Comparison of ENCODE assay signal across 9 mouse cellular contexts in the genomic region with DNA sequence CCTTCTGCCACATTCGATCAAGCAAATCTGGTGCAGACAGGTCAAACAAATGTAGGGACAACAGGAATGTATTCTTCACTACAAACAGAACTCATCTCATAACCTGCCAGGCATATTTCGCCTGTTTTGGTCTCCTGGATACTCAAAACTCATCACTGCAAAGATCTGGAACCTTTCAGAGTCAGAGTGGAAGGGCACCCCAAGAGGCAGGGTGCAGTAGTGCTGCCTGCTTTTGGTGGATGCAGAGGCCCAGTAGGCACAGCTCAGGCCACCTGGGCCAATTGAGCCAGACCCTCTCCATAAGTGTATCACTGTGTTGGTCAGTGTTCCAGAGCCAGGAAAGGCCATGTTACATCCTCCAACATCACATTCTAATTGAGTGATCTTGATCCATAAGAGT.
DNase-seq lines count a peak whose midpoint lies in the region; ATAC-seq and TF ChIP-seq lines count a peak whose summit lies in the region.
"Had no signal": no experiment of that assay in that cellular context is flagged by ENCODE, and none has a peak within 500 bp of the region (broad histone marks: within the 10 kb centered on the region; RNA-seq: fewer than 3 reads in every experiment).

No protein-coding gene starts in this region.

- no peak overlapping the region for H3K9ac ChIP-seq in liver, postnatal 0 days (replicated peaks)
- H3K9ac ChIP-seq in liver, embryonic 11.5 days (ENCODE audit: low read depth, low read length) = no peak overlapping the region
- H3K9ac ChIP-seq: neural tube, embryonic 13.5 days had no signal

- TF ChIP-seq POLR2A in cortical plate, adult 2 months (IDR thresholded peaks at IDR 0.05; ENCODE audit: extremely low read depth, insufficient read depth, low read length) = no peak

- TF ChIP-seq EP300 in liver, postnatal 0 days (IDR thresholded peaks at IDR 0.05; ENCODE audit: low read depth) = no peak

- H3K9me3 ChIP-seq in liver, postnatal 0 days (ENCODE audit: low read length) = no peaks in the 10 kb centered on the region
- no peaks in the 10 kb centered on the region for H3K9me3 ChIP-seq in liver, embryonic 11.5 days (ENCODE audit: control insufficient read depth, low read length)
- H3K9me3 ChIP-seq: neural tube, embryonic 13.5 days had no signal

- H3K4me1 ChIP-seq in liver, postnatal 0 days (ENCODE audit: insufficient read depth) = peaks cover 34% of the 10 kb centered on the region
- peaks cover 5% of the 10 kb centered on the region for H3K4me1 ChIP-seq in liver, embryonic 11.5 days (replicated peaks; ENCODE audit: control insufficient read depth, insufficient read depth, low read length)
- no peaks in the 10 kb centered on the region for H3K4me1 ChIP-seq in cortical plate, adult 2 months (ENCODE audit: control insufficient read depth, insufficient read depth, low read length)

- peak; percentile 7 for DNase-seq in adrenal gland, postnatal 25 days
- no peak for DNase-seq in adrenal gland, adult 18-20 months (ENCODE audit: low spot score in 2 of 2)
- no peak for DNase-seq in liver, postnatal 0 days
- DNase-seq in liver, embryonic 11.5 days (ENCODE audit: low spot score) = no peak
- DNase-seq in splenic B cell, adult 2 months (ENCODE audit: low read depth, low spot score) = peak; percentile 61
- DNase-seq in gastrocnemius, postnatal 36 days = no peak
- DNase-seq in left cerebral cortex, adult 11 months (ENCODE audit: low spot score) = no peak

- WGBS in liver, postnatal 0 days (ENCODE audit: insufficient replicate concordance) = 70% methylated on average over 2 of the region's 2 CpGs
- 74% methylated on average over 2 of the region's 2 CpGs for WGBS in liver, embryonic 11.5 days

- peak; percentile 62 for TF ChIP-seq CTCF in liver, postnatal 0 days (IDR thresholded peaks at IDR 0.05; ENCODE audit: low read depth)
- TF ChIP-seq CTCF in cortical plate, adult 2 months (IDR thresholded peaks at IDR 0.05; ENCODE audit: extremely low read depth, insufficient read depth, low read length) = 0 out of 2 replicates have a peak, but pooled peaks have one; percentile 6

- H3K27ac ChIP-seq in liver, postnatal 0 days (ENCODE audit: low read depth) = no peak overlapping the region
- no peak overlapping the region for H3K27ac ChIP-seq in liver, embryonic 11.5 days (ENCODE audit: low read depth, low read length)
- H3K27ac ChIP-seq in cortical plate, adult 2 months (ENCODE audit: insufficient read depth, low read length) = no peak overlapping the region
- H3K27ac ChIP-seq: neural tube, embryonic 13.5 days had no signal

- intact Hi-C loops in gastrocnemius, postnatal 36 days (cut with DNase I) = no loop called here

- H3K27me3 ChIP-seq in liver, postnatal 0 days (ENCODE audit: insufficient read depth, low read length) = no peaks in the 10 kb centered on the region
- no peaks in the 10 kb centered on the region for H3K27me3 ChIP-seq in liver, embryonic 11.5 days (replicated peaks; ENCODE audit: control insufficient read depth, insufficient read depth, low read length)
- H3K27me3 ChIP-seq in splenic B cell, adult 2 months (ENCODE audit: control insufficient read depth, insufficient read depth, low read length, poor library complexity, severe bottlenecking) = no peaks in the 10 kb centered on the region
- H3K27me3 ChIP-seq: neural tube, embryonic 13.5 days had no signal

- H3K36me3 ChIP-seq in liver, postnatal 0 days (replicated peaks; ENCODE audit: insufficient read depth, low read length) = no peaks in the 10 kb centered on the region
- no peaks in the 10 kb centered on the region for H3K36me3 ChIP-seq in liver, embryonic 11.5 days (ENCODE audit: control insufficient read depth, insufficient read depth, low read length)
- no peaks in the 10 kb centered on the region for H3K36me3 ChIP-seq in splenic B cell, adult 2 months (ENCODE audit: control insufficient read depth, insufficient read depth, low read length, poor library complexity, severe bottlenecking)
- H3K36me3 ChIP-seq: neural tube, embryonic 13.5 days had no signal

- no peak overlapping the region for H3K4me3 ChIP-seq in liver, postnatal 0 days (ENCODE audit: low read depth, low read length)
- H3K4me3 ChIP-seq in liver, embryonic 11.5 days (ENCODE audit: low read depth, low read length) = no peak overlapping the region
- H3K4me3 ChIP-seq in cortical plate, adult 2 months (ENCODE audit: insufficient read depth, low read length) = no peak overlapping the region
- H3K4me3 ChIP-seq: neural tube, embryonic 13.5 days had no signal

- no peak for ATAC-seq in liver, postnatal 0 days
- no peak for ATAC-seq in liver, embryonic 11.5 days (replicated peaks; ENCODE audit: low FRiP score)

- no peak overlapping the region for H3K4me2 ChIP-seq in liver, postnatal 0 days (ENCODE audit: low read depth, low read length)
- no peak overlapping the region for H3K4me2 ChIP-seq in liver, embryonic 11.5 days
- H3K4me2 ChIP-seq: neural tube, embryonic 13.5 days had no signal

Comparison
In these comparisons a context has a peak if more than half of its experiments do, and no peak if none do; other contexts are left out.
1. DNase-seq: peak in adrenal gland, postnatal 25 days (single experiment) and splenic B cell, adult 2 months (single experiment); none in adrenal gland, adult 18-20 months (0 of 2), liver, postnatal 0 days (single experiment), liver, embryonic 11.5 days (single experiment), gastrocnemius, postnatal 36 days (0 of 2) and left cerebral cortex, adult 11 months (single experiment).